Mouse (Mus musculus): ENCODE measurements around the gene Crim1. TPM values are rescaled to one million over a fixed set of nuclear protein-coding genes. Genes with fewer than 3 reads are reported as not detected.

The Crim1 gene
- polyA plus RNA-seq, 1 experiment from 2014 or later: 3.9 TPM

DNA sequence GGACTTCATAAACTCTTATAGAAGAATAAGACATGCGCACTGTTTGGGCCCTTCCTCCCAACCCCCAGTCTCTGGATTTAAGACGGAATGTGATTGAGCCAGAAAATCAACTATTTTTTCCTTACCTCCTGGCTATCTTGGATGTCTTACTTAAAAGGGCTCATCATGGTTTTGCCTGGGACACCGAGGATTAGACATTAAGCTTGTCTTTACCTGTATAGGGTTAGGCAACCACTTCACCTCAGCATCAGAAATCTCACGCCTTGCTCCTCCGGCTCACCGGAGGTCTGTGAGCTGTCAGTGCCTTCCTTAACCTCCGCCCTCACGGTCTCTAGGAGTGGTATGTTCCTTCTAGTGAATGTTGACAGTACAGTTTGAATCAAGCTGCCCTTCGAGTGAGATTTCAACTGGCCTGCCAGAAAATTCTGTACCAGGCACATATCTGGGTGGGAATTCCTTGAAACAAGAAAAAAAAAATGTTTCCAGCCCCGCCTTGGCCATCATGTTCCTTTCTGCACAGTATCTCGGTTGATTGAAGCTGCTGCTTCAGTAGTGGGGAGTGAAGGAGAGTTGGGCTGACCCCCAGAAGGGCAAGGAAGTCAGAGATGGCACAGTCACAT is 121.3 kb downstream of the Crim1 start:
- H3K4me2 ChIP-seq (ENCODE audit: low read depth, low read length): no peak overlapping the region
- H3K4me3 ChIP-seq (ENCODE audit: low read length): no peak overlapping the region
- no peak overlapping the region for H3K9ac ChIP-seq (ENCODE audit: low read depth, low read length)
- H3K27me3 ChIP-seq (replicated peaks; ENCODE audit: control insufficient read depth, insufficient read depth, low read length): no peaks in the 10 kb centered on the region
- ATAC-seq: no peak
- H3K27ac ChIP-seq (ENCODE audit: low read length): 0 out of 2 replicates have a peak overlapping the region, but pooled peaks have one; percentile 23
- H3K9me3 ChIP-seq (ENCODE audit: control insufficient read depth, low read length): no peaks in the 10 kb centered on the region
- 76% methylated on average over 11 of the region's 11 CpGs for WGBS
- no peaks in the 10 kb centered on the region; the same call in 1 of the 2 replicates for H3K4me1 ChIP-seq (ENCODE audit: control insufficient read depth, insufficient read depth, low read length)
- H3K36me3 ChIP-seq (ENCODE audit: control insufficient read depth, insufficient read depth, low read length): no peaks in the 10 kb centered on the region

GRCm38 (mm10) chr17:78322369-78323335 is 122.6 kb downstream of the Crim1 start:
- H3K4me1 ChIP-seq (ENCODE audit: control insufficient read depth, insufficient read depth, low read length): peaks cover 6% of the 10 kb centered on the region; the same call in 1 of the 2 replicates
- H3K9ac ChIP-seq (ENCODE audit: low read depth, low read length): no peak overlapping the region
- H3K4me2 ChIP-seq (ENCODE audit: low read depth, low read length): no peak overlapping the region
- no peaks in the 10 kb centered on the region for H3K36me3 ChIP-seq (ENCODE audit: control insufficient read depth, insufficient read depth, low read length)
- H3K4me3 ChIP-seq (ENCODE audit: low read length): no peak overlapping the region
- H3K9me3 ChIP-seq (ENCODE audit: control insufficient read depth, low read length): no peaks in the 10 kb centered on the region
- H3K27ac ChIP-seq (ENCODE audit: low read length): peak overlapping the region; percentile 64
- peak; percentile 32; the same call in 1 of the 2 replicates for ATAC-seq
- no peaks in the 10 kb centered on the region for H3K27me3 ChIP-seq (replicated peaks; ENCODE audit: control insufficient read depth, insufficient read depth, low read length)
- 35% methylated on average over 18 of the region's 18 CpGs for WGBS

- no peaks in the 10 kb centered on the region for H3K36me3 ChIP-seq (ENCODE audit: control insufficient read depth, insufficient read depth, low read length)
- no peak overlapping the region for H3K4me2 ChIP-seq (ENCODE audit: low read depth, low read length)
- ATAC-seq: no peak
- WGBS: 83% methylated on average over 7 of the region's 7 CpGs
- H3K27ac ChIP-seq (ENCODE audit: low read length): no peak overlapping the region
- no peak overlapping the region for H3K9ac ChIP-seq (ENCODE audit: low read depth, low read length)
- H3K4me3 ChIP-seq (ENCODE audit: low read length): no peak overlapping the region
- H3K4me1 ChIP-seq (ENCODE audit: control insufficient read depth, insufficient read depth, low read length): peaks cover 11% of the 10 kb centered on the region
- H3K27me3 ChIP-seq (replicated peaks; ENCODE audit: control insufficient read depth, insufficient read depth, low read length): no peaks in the 10 kb centered on the region
- H3K9me3 ChIP-seq (ENCODE audit: control insufficient read depth, low read length): no peaks in the 10 kb centered on the region
These were observed 125.8 kb downstream of the Crim1 start for GRCm38 (mm10) chr17:78325761-78326332.

DNA sequence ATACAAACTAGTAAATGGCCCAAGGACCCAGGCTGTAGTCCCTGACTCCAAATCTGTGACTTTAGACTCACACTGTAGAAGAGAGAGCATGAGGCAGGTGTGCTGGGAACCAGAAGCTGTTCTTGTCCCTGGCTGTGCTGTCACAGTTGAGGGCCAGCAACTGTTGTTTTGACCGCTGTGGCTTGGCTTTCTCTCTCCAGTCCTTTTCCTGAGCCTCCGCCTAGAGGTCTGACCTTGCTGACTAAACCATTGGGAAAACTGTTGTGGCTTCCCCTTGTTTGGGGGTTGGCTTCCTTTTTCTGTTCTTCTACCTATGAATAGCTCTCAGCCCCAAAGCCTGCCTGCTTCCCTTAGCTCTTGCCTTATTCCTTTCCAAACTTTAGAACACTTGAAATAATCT is 126.3 kb downstream of the Crim1 start:
- Histone ChIP-seq H3K27ac (ENCODE audit: low read length) (no peak overlapping the region), H3K27me3 (replicated peaks; ENCODE audit: control insufficient read depth, insufficient read depth, low read length) (no peaks in the 10 kb centered on the region), H3K4me2 (ENCODE audit: low read depth, low read length) (no peak overlapping the region), H3K36me3 (ENCODE audit: control insufficient read depth, insufficient read depth, low read length) (no peaks in the 10 kb centered on the region), H3K4me3 (ENCODE audit: low read length) (no peak overlapping the region), H3K9me3 (ENCODE audit: control insufficient read depth, low read length) (no peaks in the 10 kb centered on the region), H3K4me1 (ENCODE audit: control insufficient read depth, insufficient read depth, low read length) (peaks cover 11% of the 10 kb centered on the region), H3K9ac (ENCODE audit: low read depth, low read length) (no peak overlapping the region)
- 80% methylated on average over 2 of the region's 2 CpGs for WGBS
- no peak for ATAC-seq

DNA sequence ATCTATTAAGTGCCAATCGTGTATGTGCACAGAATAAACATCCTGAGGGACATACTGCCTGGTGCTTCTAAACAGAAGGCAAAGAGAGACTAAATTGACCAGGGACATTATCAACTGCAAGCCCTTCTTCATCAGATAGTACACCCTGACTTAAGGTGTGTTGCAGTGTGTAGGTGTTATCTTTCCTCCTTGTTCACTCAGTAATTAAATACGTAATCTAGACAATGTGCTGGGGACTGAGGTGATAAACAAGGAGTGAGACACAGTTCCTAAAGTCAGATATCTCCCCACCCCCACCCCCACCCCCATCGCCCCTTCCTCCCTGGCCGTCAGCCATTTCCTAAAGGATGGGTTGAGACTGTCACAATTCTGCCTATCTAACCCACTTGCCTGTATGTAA is 127.1 kb downstream of the Crim1 start:
- Histone ChIP-seq H3K9me3 (ENCODE audit: control insufficient read depth, low read length) (no peaks in the 10 kb centered on the region), H3K27ac (ENCODE audit: low read length) (no peak overlapping the region), H3K4me1 (ENCODE audit: control insufficient read depth, insufficient read depth, low read length) (peaks cover 11% of the 10 kb centered on the region), H3K4me3 (ENCODE audit: low read length) (no peak overlapping the region), H3K4me2 (ENCODE audit: low read depth, low read length) (no peak overlapping the region), H3K36me3 (ENCODE audit: control insufficient read depth, insufficient read depth, low read length) (no peaks in the 10 kb centered on the region), H3K27me3 (replicated peaks; ENCODE audit: control insufficient read depth, insufficient read depth, low read length) (no peaks in the 10 kb centered on the region), H3K9ac (ENCODE audit: low read depth, low read length) (no peak overlapping the region)
- ATAC-seq: no peak
- 61% methylated on average over 4 of the region's 4 CpGs for WGBS

DNA sequence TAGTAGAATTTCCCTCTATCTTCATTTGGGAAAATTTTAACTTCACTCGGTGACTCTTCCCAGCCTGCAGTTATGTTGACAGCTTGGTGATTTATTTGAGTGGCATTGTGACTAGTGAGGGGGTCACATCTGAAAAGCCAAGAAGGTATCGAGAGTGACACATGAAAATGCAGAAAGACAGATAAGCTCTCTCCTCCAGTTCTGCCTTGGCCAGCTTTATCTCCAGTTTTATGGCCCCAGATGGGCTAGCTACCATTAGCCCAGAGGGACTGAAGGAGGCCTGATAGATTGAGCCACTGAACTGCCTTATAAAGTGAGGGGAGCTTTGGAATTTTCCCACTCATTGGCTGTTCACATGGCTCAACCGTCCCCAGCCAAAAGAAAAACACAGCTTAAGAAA is 128.2 kb downstream of the Crim1 start:
- Histone ChIP-seq H3K27me3 (replicated peaks; ENCODE audit: control insufficient read depth, insufficient read depth, low read length) (no peaks in the 10 kb centered on the region), H3K4me2 (ENCODE audit: low read depth, low read length) (no peak overlapping the region), H3K27ac (ENCODE audit: low read length) (peak overlapping the region; percentile 39), H3K9me3 (ENCODE audit: control insufficient read depth, low read length) (no peaks in the 10 kb centered on the region), H3K36me3 (ENCODE audit: control insufficient read depth, insufficient read depth, low read length) (no peaks in the 10 kb centered on the region), H3K4me1 (ENCODE audit: control insufficient read depth, insufficient read depth, low read length) (peaks cover 11% of the 10 kb centered on the region), H3K4me3 (ENCODE audit: low read length) (no peak overlapping the region), H3K9ac (ENCODE audit: low read depth, low read length) (no peak overlapping the region)
- ATAC-seq: peak; percentile 51; the same call in 1 of the 2 replicates
- 20% methylated on average over 3 of the region's 3 CpGs for WGBS

DNA sequence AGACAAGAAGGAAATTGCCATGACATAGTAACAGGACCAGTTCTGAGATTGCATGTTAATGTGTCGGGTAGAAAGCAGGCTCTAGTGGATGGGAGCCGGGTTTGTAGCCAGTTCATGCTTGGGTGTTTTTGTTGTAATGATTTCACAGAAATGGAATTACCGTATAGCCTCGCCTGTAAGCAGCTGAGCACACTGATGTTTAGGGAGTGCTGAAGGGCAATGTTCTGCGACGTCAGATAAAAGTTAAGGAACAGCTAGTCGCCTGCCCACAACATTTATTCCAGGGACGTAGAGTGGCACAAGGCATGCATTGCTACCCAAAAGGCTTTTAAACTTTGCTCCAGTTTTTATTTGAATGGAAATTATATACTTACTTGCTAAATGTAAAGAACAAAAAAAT is 131.4 kb downstream of the Crim1 start:
- Histone ChIP-seq H3K27ac (ENCODE audit: low read length) (no peak overlapping the region), H3K9ac (ENCODE audit: low read depth, low read length) (no peak overlapping the region), H3K36me3 (ENCODE audit: control insufficient read depth, insufficient read depth, low read length) (no peaks in the 10 kb centered on the region; the same call in 1 of the 2 replicates), H3K4me3 (ENCODE audit: low read length) (no peak overlapping the region), H3K4me2 (ENCODE audit: low read depth, low read length) (no peak overlapping the region), H3K9me3 (ENCODE audit: control insufficient read depth, low read length) (no peaks in the 10 kb centered on the region), H3K4me1 (ENCODE audit: control insufficient read depth, insufficient read depth, low read length) (peaks cover 11% of the 10 kb centered on the region), H3K27me3 (replicated peaks; ENCODE audit: control insufficient read depth, insufficient read depth, low read length) (no peaks in the 10 kb centered on the region)
- no peak for ATAC-seq
- 79% methylated on average over 8 of the region's 8 CpGs for WGBS

GRCm38 (mm10) chr17:78333275-78333674 is 133.2 kb downstream of the Crim1 start:
- Histone ChIP-seq H3K4me2 (ENCODE audit: low read depth, low read length) (no peak overlapping the region), H3K36me3 (ENCODE audit: control insufficient read depth, insufficient read depth, low read length) (no peaks in the 10 kb centered on the region; the same call in 1 of the 2 replicates), H3K27ac (ENCODE audit: low read length) (no peak overlapping the region), H3K9me3 (ENCODE audit: control insufficient read depth, low read length) (no peaks in the 10 kb centered on the region), H3K4me3 (ENCODE audit: low read length) (no peak overlapping the region), H3K9ac (ENCODE audit: low read depth, low read length) (no peak overlapping the region), H3K4me1 (ENCODE audit: control insufficient read depth, insufficient read depth, low read length) (peaks cover 2% of the 10 kb centered on the region; the same call in 1 of the 2 replicates), H3K27me3 (replicated peaks; ENCODE audit: control insufficient read depth, insufficient read depth, low read length) (no peaks in the 10 kb centered on the region)
- WGBS: 90% methylated on average over 10 of the region's 10 CpGs
- no peak for ATAC-seq

DNA sequence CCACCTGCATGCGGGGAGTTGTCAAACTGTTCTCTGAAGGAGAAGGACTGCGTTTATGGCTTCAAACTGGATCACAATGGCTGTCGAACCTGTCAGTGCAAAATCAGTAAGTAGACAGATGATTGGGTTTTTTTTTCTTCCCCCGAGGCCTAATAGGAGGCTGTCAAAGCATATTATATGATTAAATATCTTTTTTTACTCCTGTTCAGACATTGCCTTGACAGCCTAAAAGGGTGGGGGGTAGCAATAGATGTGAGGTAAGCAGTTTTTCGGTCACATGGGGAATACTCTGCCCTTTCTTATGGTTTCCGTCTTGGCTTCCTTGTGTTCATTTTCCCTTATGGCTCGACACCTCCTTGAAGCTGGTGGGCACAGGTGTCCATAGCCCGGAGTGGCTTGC is 135.2 kb downstream of the Crim1 start:
- H3K9me3 ChIP-seq (ENCODE audit: control insufficient read depth, low read length): no peaks in the 10 kb centered on the region
- no peak overlapping the region for H3K4me2 ChIP-seq (ENCODE audit: low read depth, low read length)
- H3K4me3 ChIP-seq (ENCODE audit: low read length): no peak overlapping the region
- H3K27me3 ChIP-seq (replicated peaks; ENCODE audit: control insufficient read depth, insufficient read depth, low read length): no peaks in the 10 kb centered on the region
- no peak overlapping the region for H3K27ac ChIP-seq (ENCODE audit: low read length)
- no peaks in the 10 kb centered on the region for H3K4me1 ChIP-seq (ENCODE audit: control insufficient read depth, insufficient read depth, low read length)
- no peak for ATAC-seq
- no peaks in the 10 kb centered on the region; the same call in 1 of the 2 replicates for H3K36me3 ChIP-seq (ENCODE audit: control insufficient read depth, insufficient read depth, low read length)
- 91% methylated on average over 8 of the region's 8 CpGs for WGBS
- H3K9ac ChIP-seq (ENCODE audit: low read depth, low read length): no peak overlapping the region
